Mouse (Mus musculus) midbrain, embryonic 15.5 days (tissue): ENCODE measurements around the gene Zdhhc24. TPM values are rescaled to one million over a fixed set of nuclear protein-coding genes. Genes with fewer than 3 reads are reported as not detected.
A peak's percentile ranks its signal among the peaks of the same experiment; 100 is the strongest.

Experiments used
- ATAC-seq: fragments of 200-750 bp; cut with Nextera tagmentation; replicated peaks from 2 replicates; pipeline ENCODE4 v1.8.0; 2017; ENCODE audit warnings: moderate TSS enrichment
- H3K27ac ChIP-seq: fragments of 300-500 bp; sonication (generic); 2 replicates; pipeline ENCODE4 v1.5.1; 2015; ENCODE audit warnings: mild to moderate bottlenecking, inconsistent platforms
- H3K27me3 ChIP-seq: fragments of 300-500 bp; sonication (generic); replicated peaks from 2 replicates; pipeline ENCODE4 v1.6.1; 2015; ENCODE audit warnings: inconsistent platforms
- H3K36me3 ChIP-seq: fragments of 300-500 bp; sonication (generic); replicated peaks from 2 replicates; pipeline ENCODE4 v1.6.1; 2015; ENCODE audit warnings: inconsistent platforms
- H3K4me1 ChIP-seq: fragments of 300-500 bp; sonication (generic); 2 replicates; pipeline ENCODE4 v1.6.1; 2015; ENCODE audit warnings: inconsistent platforms
- H3K4me2 ChIP-seq: fragments of 300-500 bp; sonication (generic); 2 replicates; pipeline ENCODE4 v1.6.1; 2015; ENCODE audit warnings: inconsistent platforms, mild to moderate bottlenecking, moderate library complexity
- H3K4me3 ChIP-seq: fragments of 300-500 bp; sonication (generic); 2 replicates; pipeline ENCODE4 v1.5.1; 2015; ENCODE audit warnings: mild to moderate bottlenecking, inconsistent platforms
- H3K9ac ChIP-seq: fragments of 300-500 bp; sonication (generic); 2 replicates; pipeline ENCODE4 v1.6.1; 2015; ENCODE audit warnings: mild to moderate bottlenecking, inconsistent platforms
- H3K9me3 ChIP-seq: fragments of 300-500 bp; sonication (generic); 2 replicates; pipeline ENCODE4 v1.6.1; 2016; ENCODE audit warnings: inconsistent platforms
- WGBS: fragments of 180-500 bp; shearing (Covaris S2); methylation state at CpG from one replicate; pipeline ENCODE4 v1.1.7; 2015; ENCODE audit warnings: mixed read lengths; 5-methylcytosine and 5-hydroxymethylcytosine counted together
- polyA plus RNA-seq: library from polyadenylated mRNA; unstranded; fragments of >200 nt; fragmentation: Nextera tagmentation; extraction: Ambion mirVana; gene quantifications from 2 replicates; pipeline ENCODE4 v1.2.1, GENCODE M21; 2015

Gene Zdhhc24
- 26.1 and 28.8 TPM in 2 replicates for polyA plus RNA-seq

DNA sequence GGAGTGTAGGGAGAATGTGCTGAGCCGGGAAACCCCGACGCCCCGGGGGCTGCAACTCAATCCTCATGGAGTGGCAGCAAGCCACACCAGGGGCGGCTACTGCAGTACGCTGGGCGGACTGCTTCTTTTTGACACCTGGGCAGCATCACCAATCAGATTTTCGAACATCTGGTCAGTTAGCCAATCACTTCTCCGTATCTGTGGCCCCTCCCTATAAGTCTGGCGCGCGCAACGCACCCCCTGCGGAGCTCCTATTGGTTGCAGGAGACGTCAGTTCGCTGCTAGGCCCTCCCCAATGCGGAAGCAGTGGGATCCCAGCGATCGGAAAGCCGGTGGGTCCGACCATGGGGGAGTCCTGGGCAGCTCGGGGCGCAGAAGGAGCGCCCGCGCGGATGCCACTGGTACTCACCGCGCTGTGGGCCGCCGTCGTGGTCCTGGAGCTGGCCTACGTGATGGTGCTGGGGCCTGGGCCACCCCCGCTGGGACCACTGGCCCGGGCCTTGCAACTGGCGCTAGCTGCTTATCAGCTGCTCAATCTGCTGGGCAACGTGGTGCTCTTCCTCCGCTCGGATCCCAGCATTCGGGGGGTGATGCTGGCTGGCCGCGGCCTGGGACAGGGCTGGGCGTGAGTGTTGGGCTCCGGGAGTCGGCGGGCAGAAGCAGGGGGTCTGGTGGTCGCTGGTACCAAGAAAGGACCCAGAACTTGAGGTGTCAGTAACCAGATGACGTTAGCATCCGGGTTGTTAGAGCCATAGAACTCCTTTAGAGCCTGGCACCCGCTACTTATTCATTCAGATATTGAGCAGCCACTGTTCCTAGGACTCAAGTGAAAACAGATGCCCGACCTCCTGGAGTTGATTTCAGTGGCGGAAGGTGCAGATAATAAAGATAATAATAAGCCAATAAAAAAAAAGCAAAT lies at the start of gene Zdhhc24:
Gene Zdhhc24, plus strand, starts transcription at position 264 of the 919 bp plus-strand sequence.
- peak within 1 kb of the TSS; percentile 86 for H3K4me3 ChIP-seq
- no peaks in the 10 kb centered on the region for H3K36me3 ChIP-seq
- ATAC-seq: peak; percentile 98
- 2% methylated on average over 52 of the region's 52 CpGs for WGBS
- H3K9me3 ChIP-seq: no peaks in the 10 kb centered on the region
- H3K27ac ChIP-seq: peak within 1 kb of the TSS; percentile 76
- no peaks in the 10 kb centered on the region for H3K27me3 ChIP-seq
- peak within 1 kb of the TSS; percentile 74 for H3K9ac ChIP-seq
- peaks cover 16% of the 10 kb centered on the region for H3K4me1 ChIP-seq
- H3K4me2 ChIP-seq: peak within 1 kb of the TSS; percentile 70

DNA sequence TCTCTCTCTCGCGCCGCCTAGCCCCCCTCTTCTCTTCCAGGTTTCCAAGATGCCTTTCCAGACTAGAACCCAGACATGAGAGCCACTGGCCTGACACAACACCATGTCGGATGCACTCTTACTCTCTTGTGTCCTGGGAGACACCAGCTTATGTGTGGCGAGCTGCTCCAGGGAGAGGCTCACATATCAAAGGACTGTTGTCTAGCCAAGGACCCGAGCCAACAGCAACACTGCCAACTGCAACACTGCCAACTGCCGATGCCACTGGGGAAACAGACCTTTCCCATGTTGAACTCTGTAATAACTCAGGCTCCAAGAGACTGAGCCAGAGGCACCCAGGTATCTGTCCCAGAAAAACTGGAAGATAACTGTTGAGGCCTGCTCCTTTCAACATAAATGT lies 49.3 kb upstream of the Zdhhc24 start:
- no peak overlapping the region for H3K4me2 ChIP-seq

DNA sequence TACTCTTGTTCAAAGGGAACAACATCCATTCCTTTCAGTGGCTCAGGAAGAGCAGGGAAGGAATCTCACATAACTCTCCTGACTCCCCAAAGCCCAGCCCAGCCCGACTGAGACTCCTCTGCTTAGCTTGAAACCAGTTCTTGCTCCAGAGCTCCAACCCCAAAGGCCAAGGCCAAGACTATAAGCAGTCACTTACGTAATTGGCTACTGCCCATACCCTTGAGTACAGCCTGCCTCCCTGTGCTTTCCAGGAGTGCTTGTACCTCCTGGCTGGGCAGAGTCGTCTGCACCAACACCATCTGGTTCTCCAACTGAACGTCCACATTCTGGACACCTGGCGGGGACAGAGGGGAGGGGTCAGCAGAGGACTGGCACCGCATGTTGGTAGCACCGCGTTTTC lies 44.5 kb upstream of the Zdhhc24 start:
- H3K4me1 ChIP-seq: peaks cover 10% of the 10 kb centered on the region
- no peak overlapping the region for H3K4me2 ChIP-seq
- no peaks in the 10 kb centered on the region for H3K36me3 ChIP-seq
- no peaks in the 10 kb centered on the region for H3K9me3 ChIP-seq
- no peak for ATAC-seq
- WGBS: 88% methylated on average over 8 of the region's 8 CpGs
- H3K4me3 ChIP-seq: no peak overlapping the region
- no peak overlapping the region for H3K9ac ChIP-seq
- no peak overlapping the region for H3K27ac ChIP-seq
- no peaks in the 10 kb centered on the region for H3K27me3 ChIP-seq

More for the DNA sequence above, 49.3 kb upstream of the Zdhhc24 start:
- 0 out of 2 replicates have a peak, but pooled peaks cover 2% of the 10 kb centered on the region for H3K36me3 ChIP-seq
- H3K27ac ChIP-seq: no peak overlapping the region
- no peaks in the 10 kb centered on the region for H3K9me3 ChIP-seq
- H3K4me3 ChIP-seq: no peak overlapping the region
- no peak overlapping the region for H3K9ac ChIP-seq
- no peaks in the 10 kb centered on the region for H3K27me3 ChIP-seq
- ATAC-seq: no peak
- no peaks in the 10 kb centered on the region for H3K4me1 ChIP-seq
- 69% methylated on average over 7 of the region's 7 CpGs for WGBS

GRCm38 (mm10) chr19:4836096-4836495 lies 42.4 kb upstream of the Zdhhc24 start:
- Histone ChIP-seq H3K27me3 (peaks cover 13% of the 10 kb centered on the region), H3K4me1 (peaks cover 18% of the 10 kb centered on the region)

GRCm38 (mm10) chr19:4837049-4837448 lies 41.4 kb upstream of the Zdhhc24 start:
- 96% methylated on average over 6 of the region's 6 CpGs for WGBS
- Histone ChIP-seq H3K27me3 (peaks cover 23% of the 10 kb centered on the region), H3K9ac (no peak overlapping the region), H3K4me3 (no peak overlapping the region), H3K4me1 (peaks cover 18% of the 10 kb centered on the region), H3K4me2 (no peak overlapping the region), H3K36me3 (no peaks in the 10 kb centered on the region), H3K27ac (no peak overlapping the region), H3K9me3 (no peaks in the 10 kb centered on the region)
- no peak for ATAC-seq

More at GRCm38 (mm10) chr19:4836096-4836495, 42.4 kb upstream of the Zdhhc24 start:
- Histone ChIP-seq H3K9ac (no peak overlapping the region), H3K27ac (no peak overlapping the region), H3K4me3 (no peak overlapping the region), H3K36me3 (no peaks in the 10 kb centered on the region), H3K4me2 (no peak overlapping the region), H3K9me3 (no peaks in the 10 kb centered on the region)
- WGBS: 85% methylated on average over 2 of the region's 2 CpGs
- no peak for ATAC-seq

DNA sequence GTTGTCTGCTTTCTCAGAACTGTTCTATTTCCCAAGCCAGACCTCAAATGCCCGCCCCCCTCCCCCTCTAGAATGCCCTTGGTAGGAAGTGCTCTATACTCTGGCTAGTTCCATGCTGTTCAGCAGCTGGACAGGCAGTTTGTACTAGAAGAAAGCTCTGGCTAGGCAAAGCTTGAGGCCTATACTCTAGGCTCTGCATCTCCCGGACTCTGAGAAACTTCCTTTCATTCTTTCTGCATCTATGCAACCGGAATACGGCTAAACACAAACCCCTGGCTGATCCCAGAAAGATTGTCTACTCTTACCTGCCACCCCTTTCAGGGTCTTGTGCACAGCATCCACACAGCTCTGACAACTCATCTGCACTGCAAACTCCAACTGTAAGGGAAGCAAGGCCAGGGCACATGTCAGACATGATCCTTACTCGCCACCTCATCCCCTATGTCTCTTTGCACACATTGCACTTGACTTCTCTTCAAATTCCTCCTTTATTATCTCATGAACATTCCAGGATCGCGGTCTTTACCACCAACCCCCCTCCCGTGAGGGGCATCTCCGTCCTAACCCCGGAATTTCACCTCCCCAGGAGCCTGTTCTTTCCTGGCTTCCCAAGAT lies 39.8 kb upstream of the Zdhhc24 start:
- H3K36me3 ChIP-seq: no peaks in the 10 kb centered on the region
- no peak overlapping the region for H3K27ac ChIP-seq
- 33% methylated on average over 10 of the region's 10 CpGs for WGBS
- peak; percentile 43 for ATAC-seq
- peaks cover 18% of the 10 kb centered on the region for H3K4me1 ChIP-seq
- peak overlapping the region; percentile 93 for H3K4me2 ChIP-seq
- peaks cover 26% of the 10 kb centered on the region for H3K27me3 ChIP-seq
- H3K9me3 ChIP-seq: no peaks in the 10 kb centered on the region
- peak overlapping the region; percentile 54 for H3K9ac ChIP-seq
- peak overlapping the region; percentile 54 for H3K4me3 ChIP-seq

GRCm38 (mm10) chr19:4839149-4839548 lies 39.3 kb upstream of the Zdhhc24 start, which contains the start of the genes Ccs and Ccdc87:
Ccs (minus strand) TSS chr19:4839332.
Ccdc87 (plus strand) TSS chr19:4839366.
- peak; percentile 99 for ATAC-seq
- H3K9ac ChIP-seq: peak within 1 kb of the TSS; percentile 54
- H3K27ac ChIP-seq: no peak within 1 kb of the TSS
- WGBS: under 1% methylated on average over 25 of the region's 25 CpGs
- peak within 1 kb of the TSS; percentile 54 for H3K4me3 ChIP-seq
- no peaks in the 10 kb centered on the region for H3K36me3 ChIP-seq
- peak within 1 kb of the TSS; percentile 93 for H3K4me2 ChIP-seq
- H3K4me1 ChIP-seq: peaks cover 18% of the 10 kb centered on the region
- no peaks in the 10 kb centered on the region for H3K9me3 ChIP-seq
- H3K27me3 ChIP-seq: peaks cover 26% of the 10 kb centered on the region

DNA sequence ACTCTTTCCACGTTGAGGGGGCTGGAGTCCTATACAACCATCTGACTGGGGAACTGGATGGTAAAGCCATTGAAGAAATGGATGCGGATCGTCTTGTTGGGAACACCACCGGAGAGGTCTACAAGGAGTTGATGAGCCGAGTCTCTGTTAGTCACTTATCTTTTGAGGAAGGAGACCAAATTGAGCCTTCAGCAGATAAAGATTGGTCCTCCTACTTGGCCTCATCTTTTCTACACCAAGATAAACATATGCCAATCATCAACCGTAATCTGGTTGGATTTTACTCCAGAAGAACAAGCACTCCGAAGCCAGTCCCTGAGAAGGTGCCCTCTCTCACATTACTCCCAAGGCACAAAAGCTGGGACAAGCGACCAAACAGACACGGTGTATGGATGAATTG lies 37.6 kb upstream of the Zdhhc24 start:
- no peak overlapping the region for H3K9ac ChIP-seq
- H3K9me3 ChIP-seq: no peaks in the 10 kb centered on the region
- no peak overlapping the region for H3K27ac ChIP-seq
- peaks cover 18% of the 10 kb centered on the region for H3K4me1 ChIP-seq
- ATAC-seq: no peak
- no peak overlapping the region for H3K4me3 ChIP-seq
- peaks cover 26% of the 10 kb centered on the region for H3K27me3 ChIP-seq
- 84% methylated on average over 9 of the region's 9 CpGs for WGBS
- no peaks in the 10 kb centered on the region for H3K36me3 ChIP-seq
- H3K4me2 ChIP-seq: no peak overlapping the region

GRCm38 (mm10) chr19:4842611-4843010 lies 35.9 kb upstream of the Zdhhc24 start:
- no peak overlapping the region for H3K9ac ChIP-seq
- no peak overlapping the region for H3K4me3 ChIP-seq
- peaks cover 18% of the 10 kb centered on the region for H3K4me1 ChIP-seq
- ATAC-seq: no peak
- H3K36me3 ChIP-seq: no peaks in the 10 kb centered on the region
- no peak overlapping the region for H3K4me2 ChIP-seq
- 66% methylated on average over 2 of the region's 2 CpGs for WGBS
- peaks cover 26% of the 10 kb centered on the region for H3K27me3 ChIP-seq
- no peaks in the 10 kb centered on the region for H3K9me3 ChIP-seq
- no peak overlapping the region for H3K27ac ChIP-seq

GRCm38 (mm10) chr19:4845846-4846245 lies 32.6 kb upstream of the Zdhhc24 start:
- Histone ChIP-seq H3K4me3 (no peak overlapping the region), H3K4me1 (no peaks in the 10 kb centered on the region), H3K27me3 (peaks cover 15% of the 10 kb centered on the region), H3K9ac (no peak overlapping the region), H3K27ac (no peak overlapping the region), H3K36me3 (no peaks in the 10 kb centered on the region), H3K9me3 (no peaks in the 10 kb centered on the region), H3K4me2 (no peak overlapping the region)
- 72% methylated on average over 2 of the region's 2 CpGs for WGBS
- ATAC-seq: no peak

- Histone ChIP-seq H3K9me3 (no peaks in the 10 kb centered on the region), H3K4me2 (no peak overlapping the region), H3K27ac (no peak overlapping the region), H3K27me3 (no peaks in the 10 kb centered on the region), H3K9ac (no peak overlapping the region), H3K4me3 (no peak overlapping the region), H3K4me1 (no peaks in the 10 kb centered on the region), H3K36me3 (no peaks in the 10 kb centered on the region)
- no peak for ATAC-seq
- 39% methylated on average over 7 of the region's 7 CpGs for WGBS
These were observed 31.0 kb upstream of the Zdhhc24 start for GRCm38 (mm10) chr19:4847490-4847889.

GRCm38 (mm10) chr19:4849800-4850199 lies 28.7 kb upstream of the Zdhhc24 start:
- Histone ChIP-seq H3K4me1 (peaks cover 5% of the 10 kb centered on the region), H3K9ac (no peak overlapping the region), H3K4me2 (no peak overlapping the region), H3K4me3 (no peak overlapping the region), H3K9me3 (no peaks in the 10 kb centered on the region), H3K27me3 (no peaks in the 10 kb centered on the region), H3K36me3 (no peaks in the 10 kb centered on the region), H3K27ac (no peak overlapping the region)
- 55% methylated on average over 4 of the region's 4 CpGs for WGBS
- no peak for ATAC-seq
